Mouse (Mus musculus) thymus, postnatal 36 days (tissue): ENCODE data around the gene 4930578C19Rik.
"Not testable (repeated sequence)": the region's sequence is repeated elsewhere in the genome, so short reads cannot be mapped to it uniquely, and the experiment has no call there.

Experiments used
- DNase-seq, 2 experiments: peaks; one replicate each; pipeline ENCODE4 v3.0.0; 2022; ENCODE audit warnings: mixed read lengths in 2 of 2

The 4930578C19Rik gene

DNA sequence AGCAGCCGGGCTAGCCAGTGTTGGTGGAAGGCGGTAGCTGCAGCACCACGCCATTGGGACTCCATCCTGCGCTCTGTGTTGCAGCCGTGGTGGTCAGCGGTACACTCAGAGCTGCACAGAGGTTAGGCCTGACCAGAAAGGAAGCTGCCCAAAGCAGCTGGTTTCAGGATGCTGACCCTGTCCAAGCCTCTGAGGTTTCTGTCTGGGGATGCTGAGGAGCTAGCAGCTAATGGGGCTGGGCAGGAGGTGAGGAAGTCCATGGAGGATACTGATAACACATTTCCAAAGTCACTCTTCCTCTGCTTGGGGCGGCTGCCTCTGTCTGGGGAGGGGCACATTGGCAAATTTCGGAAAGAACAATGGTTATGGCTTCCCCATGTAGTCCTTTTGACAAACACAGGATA lies at the start of gene 4930578C19Rik:
Gene 4930578C19Rik (minus strand): TSS at position 200 of the 404 bp plus-strand sequence.
- no peak for DNase-seq

DNA sequence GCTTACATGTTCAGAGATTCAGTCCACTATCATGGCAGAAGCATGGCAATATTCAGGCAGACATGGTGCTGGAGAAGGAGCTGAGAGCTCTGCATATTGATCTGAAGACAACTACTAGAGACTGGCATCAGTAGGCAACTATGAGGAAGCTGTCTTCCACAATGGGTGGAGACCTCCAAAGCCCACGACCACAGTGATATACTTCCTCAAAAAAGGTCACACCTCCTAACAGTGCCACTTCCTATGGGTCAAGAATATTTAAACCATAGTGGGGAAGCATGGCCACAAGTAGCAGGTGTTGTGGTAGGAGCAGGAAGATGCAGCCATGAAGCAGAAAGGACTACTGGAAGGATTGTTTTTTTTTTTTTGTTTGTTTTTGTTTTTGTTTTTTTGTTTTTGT lies 6.5 kb upstream of the 4930578C19Rik start:
- DNase-seq, result no peak

DNA sequence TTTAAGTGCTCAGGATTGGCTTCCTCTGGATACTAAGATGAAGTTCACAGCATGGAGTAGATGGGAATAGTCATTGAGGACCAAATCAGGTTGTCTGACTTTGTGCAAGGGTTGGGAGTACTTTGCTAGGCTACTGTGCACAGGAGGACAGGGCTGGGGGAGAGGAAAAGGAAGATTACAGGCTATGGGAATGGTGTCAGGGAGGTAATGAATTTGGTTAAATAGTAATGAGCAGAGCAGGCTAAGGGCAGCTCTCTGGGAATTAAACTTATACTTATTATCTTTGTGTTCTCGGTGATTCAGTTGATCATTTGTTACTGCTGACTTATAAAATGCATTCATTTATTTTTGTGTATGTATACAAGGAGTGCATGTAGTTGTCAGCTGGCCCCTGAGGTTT lies 1.7 kb upstream of the 4930578C19Rik start:
- DNase-seq, result no peak

DNA sequence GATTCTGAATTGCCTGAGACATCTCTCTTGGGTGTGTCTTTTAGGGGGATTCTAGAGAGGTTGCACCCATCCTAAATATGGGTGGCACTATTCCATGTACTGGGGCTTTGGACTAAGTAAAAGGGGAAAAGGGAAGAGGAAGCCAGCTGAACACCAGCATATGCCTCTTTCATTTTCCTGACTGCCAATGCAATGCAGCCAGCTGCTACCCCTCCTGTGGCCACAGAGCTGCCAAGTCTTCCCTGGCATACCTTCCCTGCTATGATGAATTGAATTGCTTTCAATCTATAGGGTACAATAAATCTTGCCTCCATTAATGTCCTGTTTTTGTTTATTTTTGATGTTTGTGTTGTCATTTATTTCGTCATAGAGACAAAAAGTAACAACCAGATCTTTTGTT lies 9.6 kb downstream of the 4930578C19Rik start:
- no peak for DNase-seq

DNA sequence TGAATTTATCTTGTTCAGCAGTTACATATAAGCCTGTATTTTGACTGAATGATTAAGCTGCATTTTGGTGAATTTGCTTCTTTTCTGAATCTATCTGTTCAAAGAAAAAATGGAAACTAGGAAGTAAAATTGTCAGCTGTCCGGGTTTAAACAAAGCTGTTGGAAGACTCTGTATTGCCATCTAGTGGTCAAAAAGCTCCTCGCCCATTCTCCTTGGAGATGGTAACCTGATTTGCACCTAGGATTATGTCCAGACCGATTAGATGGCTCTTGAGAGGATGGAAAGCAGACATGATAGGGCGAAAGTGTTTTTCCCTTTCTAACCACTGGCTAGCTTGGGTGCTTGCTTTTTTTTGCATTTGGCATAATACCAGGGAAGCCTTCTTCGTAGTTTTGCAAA lies 19.1 kb downstream of the 4930578C19Rik start:
- DNase-seq, result no peak

DNA sequence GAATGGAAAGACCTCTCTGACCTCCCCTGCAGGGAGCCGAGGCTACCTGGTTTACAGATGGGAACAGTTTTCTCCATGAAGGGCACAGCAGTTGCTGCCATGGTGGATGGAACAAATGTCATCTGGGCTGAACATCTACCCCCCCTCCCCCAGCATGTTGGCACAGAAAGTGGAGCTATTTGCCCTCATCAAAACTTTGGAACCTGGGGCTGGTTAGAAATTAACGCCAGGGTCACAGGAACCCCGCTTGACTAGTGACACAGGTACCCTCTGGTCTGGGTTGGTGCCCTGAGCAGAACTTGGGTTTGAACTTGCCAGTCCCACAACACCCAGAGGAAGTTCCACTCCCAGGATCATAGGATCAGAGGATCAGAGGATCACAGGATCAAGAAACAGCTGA lies 35.7 kb downstream of the 4930578C19Rik start:
- DNase-seq, result no peak

DNA sequence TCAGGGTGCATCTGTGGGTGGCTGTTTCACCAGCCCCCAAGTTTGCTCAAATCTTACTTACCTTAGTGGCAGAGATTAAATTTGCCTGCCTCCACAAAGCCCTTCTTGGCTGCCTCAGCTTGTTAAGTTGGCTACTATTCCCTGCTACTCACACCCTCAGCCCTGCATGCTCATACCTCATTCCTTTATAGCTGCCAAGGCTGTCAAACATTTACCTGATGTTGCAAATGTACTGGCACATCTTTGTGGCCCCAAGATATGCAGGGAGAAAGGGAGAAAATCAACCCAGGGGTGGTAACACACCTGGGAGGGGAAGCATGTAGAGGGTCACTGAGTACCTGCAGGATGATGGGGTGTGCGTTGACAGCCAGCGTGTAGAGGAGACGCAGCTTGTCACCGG lies 38.0 kb downstream of the 4930578C19Rik start:
- no peak for DNase-seq

DNA sequence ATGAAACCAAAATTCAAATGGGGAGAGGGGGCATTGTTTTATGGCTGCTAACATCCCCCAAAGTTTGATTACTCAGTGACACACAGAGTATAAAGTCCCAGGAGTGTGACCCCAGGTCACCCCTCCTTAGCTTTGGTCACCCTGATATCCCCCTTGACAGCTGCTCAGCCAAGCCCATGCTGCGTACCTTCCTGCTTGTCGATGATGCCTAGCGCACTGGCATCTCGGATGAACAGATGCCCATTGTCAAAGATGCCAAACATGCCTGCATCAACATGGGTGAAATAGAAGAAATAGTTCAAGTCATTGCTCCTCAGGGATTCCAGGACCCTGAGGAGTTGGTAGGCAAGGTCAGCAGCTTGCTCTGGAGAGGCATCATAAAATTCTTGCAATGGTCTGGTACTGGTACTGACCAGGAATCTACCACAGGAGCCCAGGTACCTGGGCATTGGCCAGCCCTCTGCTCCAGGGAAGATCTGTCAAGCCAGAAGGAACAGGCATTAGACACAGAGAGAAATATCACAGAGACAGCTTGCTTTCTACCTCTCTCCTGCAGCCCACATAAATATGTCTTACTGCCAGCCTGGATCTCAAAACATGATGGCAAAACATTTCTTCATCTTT lies 40.9 kb downstream of the 4930578C19Rik start:
- DNase-seq, result no peak

DNA sequence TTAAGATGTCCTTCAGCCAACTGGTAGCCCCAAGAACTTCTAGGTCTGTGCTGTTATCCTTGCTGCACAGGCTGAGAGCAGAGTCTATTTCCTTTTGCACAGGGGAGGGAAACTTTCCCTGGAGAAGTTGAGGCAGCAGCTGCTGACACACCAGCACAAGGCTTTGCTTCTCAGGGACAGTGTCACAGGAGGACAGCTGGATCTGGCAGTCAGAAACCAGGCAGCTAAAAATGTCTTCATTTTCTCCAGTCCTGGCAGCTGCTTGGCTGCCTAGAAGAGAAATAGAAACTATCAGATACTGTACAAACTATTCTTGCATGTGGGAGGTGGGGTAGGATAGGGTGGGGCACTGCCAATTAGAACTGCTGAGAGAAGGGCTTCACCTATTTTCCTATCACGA lies 42.2 kb downstream of the 4930578C19Rik start:
- no peak for DNase-seq

DNA sequence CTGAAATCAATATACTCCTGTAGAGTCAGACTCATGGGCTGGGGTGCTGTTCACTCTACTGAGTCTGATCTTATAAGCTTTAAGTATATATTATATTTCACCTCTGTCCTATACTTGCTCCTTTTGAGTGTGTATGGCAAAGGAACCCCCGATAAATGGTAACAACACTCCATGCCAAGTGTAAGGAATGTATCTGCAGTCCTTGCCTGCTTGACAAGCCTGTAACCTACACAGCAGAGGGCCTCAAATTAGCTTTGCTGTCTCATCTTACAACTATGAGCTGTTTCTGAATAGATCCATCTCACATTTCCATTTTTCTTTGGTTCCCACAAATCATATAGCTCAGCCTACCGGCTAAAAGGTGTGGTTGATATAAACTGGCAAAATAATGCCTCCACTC lies 46.6 kb downstream of the 4930578C19Rik start:
- DNase-seq, result no peak

DNA sequence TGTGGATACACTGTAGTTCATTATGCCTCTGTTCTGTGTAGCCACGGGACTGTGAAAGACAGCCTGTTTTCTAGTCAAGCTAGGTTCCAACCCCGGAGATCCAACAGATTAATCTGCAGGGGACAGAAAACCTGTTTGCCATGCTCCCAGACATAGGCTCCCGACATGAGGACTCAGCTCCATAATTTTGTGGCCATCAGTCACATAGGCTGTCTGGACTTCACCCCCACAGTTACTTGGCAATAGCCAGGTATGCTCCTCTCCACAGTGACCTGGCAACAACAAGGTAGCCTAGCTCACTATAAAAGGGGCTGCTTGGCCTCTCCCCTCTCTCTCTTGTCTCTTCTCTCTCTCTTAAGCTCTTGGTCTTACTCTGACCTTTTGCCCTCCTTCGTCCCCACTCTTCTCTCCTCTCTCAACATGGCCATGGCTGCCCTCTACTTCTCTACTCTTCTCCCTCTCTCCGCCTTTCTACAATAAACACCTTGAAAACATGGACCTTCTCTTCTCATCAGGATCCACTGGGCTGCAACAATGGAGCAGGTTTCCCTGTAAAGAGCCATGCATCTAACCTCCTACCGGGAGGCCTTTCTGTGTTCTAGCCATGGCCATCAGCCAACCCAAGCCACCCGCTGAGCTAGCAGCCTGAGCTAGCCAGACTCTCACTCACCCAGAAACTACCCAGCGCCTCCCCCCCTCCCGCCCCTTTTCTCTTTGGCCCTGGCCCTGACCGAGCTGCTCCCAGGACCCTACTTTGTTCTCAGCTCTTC lies 49.9 kb downstream of the 4930578C19Rik start:
- DNase-seq, result no peak

DNA sequence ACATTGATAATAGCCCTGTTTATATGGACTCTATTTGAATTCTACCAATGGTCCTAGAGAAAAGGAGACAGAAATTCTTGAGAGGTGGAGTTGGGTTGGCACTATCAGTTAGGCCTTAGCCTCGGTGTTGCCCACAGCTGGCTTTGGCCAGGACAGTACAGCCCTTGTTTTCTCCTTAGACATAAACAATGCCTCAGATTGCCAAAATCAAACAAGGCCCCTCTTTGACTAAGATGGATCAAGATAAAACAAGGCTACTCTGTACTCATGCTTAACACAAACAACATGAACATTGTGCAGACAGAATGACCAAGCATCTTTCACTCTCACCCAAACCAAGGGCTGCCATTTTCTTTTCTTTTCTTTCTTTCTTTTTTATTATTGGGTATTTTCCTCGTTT lies 51.6 kb downstream of the 4930578C19Rik start:
- no peak for DNase-seq

DNA sequence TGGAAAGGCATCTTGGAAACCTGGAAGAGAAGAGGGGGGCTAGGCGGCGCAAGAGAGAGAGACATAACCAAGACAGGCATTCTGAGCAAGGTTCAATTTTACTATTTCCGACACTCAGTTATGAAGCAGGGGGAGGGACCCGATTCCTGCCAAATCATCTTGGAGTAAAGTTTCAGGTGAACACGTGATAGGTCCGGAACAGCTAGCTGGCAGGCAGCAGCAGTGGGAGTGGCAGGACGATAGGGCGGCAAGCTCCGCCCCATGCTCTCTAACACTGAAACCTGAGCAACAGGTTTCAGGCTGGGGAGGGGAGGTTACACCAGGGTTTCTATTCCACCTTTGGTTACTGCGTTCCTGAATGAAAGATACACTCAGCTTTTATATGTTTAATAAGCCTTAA lies 58.9 kb downstream of the 4930578C19Rik start:
- no peak for DNase-seq

DNA sequence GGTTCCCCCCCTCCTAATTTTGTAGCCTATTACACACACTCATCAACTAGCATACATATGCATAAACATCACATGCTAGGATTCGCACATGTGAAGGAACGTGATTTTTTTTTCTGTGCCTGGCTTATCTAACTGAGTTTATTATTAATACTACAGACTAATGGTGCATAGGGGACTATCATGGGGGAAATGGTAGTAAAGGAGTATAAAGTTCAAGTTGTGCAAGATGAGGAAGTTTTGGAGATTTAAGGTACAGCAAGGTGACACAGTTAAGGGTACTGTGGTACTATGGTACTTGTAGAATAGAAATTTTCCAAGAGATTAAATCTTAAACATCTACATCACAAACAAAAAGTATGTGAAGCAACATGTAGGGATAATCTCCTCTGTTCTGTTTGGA lies 64.5 kb downstream of the 4930578C19Rik start:
- no peak for DNase-seq

DNA sequence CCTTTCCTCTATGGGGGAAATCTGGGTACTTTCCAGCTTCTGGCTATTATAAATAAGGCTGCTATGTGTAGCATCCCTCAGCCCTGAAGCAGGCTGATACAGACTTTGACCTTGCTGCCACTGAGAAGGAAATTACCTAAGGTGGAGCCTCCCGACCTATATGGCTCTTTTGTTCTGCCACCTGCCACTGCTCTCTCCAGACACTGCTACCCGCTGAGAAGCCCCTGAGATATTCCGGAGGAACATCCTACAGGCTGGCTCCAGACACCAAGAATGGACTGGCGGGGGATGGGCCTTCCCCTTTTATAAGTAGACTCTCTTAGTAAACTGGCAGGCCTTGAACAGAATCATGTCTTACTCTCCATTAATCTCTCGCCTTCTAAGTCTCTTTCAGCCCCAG lies 77.0 kb downstream of the 4930578C19Rik start:
- DNase-seq, result not testable (repeated sequence)
